Mouse (Mus musculus): ENCODE measurements around the gene Mrpl44. TPM values are rescaled to one million over a fixed set of nuclear protein-coding genes. Genes with fewer than 3 reads are reported as not detected.

Mrpl44 gene
- polyA plus RNA-seq, 1 experiment from 2014 or later = 58.9 TPM

GRCm38 (mm10) chr1:79774164-79774780 lies 1.5 kb upstream of the Mrpl44 start:
- H3K9me3 ChIP-seq = no peaks in the 10 kb centered on the region
- peaks cover 16% of the 10 kb centered on the region for H3K36me3 ChIP-seq
- no peak for DNase-seq (ENCODE audit: low spot score)
- 73% methylated on average over 4 of the region's 4 CpGs for WGBS
- H3K4me1 ChIP-seq = 0 out of 2 replicates have a peak, but pooled peaks cover 2% of the 10 kb centered on the region
- H3K4me3 ChIP-seq = no peak overlapping the region
- no peaks in the 10 kb centered on the region for H3K27me3 ChIP-seq (ENCODE audit: insufficient read depth, poor library complexity, severe bottlenecking)
- H3K27ac ChIP-seq = no peak overlapping the region

DNA sequence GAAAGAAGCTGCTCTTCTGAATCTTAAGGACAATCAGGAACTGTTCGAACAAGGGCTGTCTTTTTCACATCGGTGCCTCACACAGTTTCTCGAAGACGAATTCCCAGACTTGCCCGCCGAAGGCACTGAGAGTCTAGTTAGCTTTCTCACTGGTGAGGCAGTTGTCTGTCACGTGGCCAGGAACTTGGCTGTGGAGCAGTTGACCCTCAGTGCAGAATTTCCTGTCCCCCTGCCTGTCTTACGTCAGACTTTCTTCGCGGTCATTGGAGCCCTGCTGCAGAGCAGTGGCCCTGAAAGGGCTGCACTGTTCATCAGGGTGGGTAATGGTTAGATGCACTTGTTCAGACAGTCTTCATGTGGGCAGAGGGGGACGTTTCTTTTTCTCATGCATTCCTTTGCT lies 2.2 kb downstream of the Mrpl44 start:
- DNase-seq (ENCODE audit: low spot score) = no peak
- H3K4me3 ChIP-seq = no peak overlapping the region
- H3K36me3 ChIP-seq = peaks cover 52% of the 10 kb centered on the region
- H3K27me3 ChIP-seq (ENCODE audit: insufficient read depth, poor library complexity, severe bottlenecking) = no peaks in the 10 kb centered on the region
- WGBS = 81% methylated on average over 11 of the region's 11 CpGs
- 0 out of 2 replicates have a peak, but pooled peaks cover 2% of the 10 kb centered on the region for H3K4me1 ChIP-seq
- no peak overlapping the region for H3K27ac ChIP-seq
- H3K9me3 ChIP-seq = no peaks in the 10 kb centered on the region

- Histone ChIP-seq H3K4me3 (no peak overlapping the region), H3K9me3 (no peaks in the 10 kb centered on the region), H3K27ac (no peak overlapping the region), H3K36me3 (peaks cover 54% of the 10 kb centered on the region), H3K27me3 (ENCODE audit: insufficient read depth, poor library complexity, severe bottlenecking) (no peaks in the 10 kb centered on the region), H3K4me1 (0 out of 2 replicates have a peak, but pooled peaks cover 2% of the 10 kb centered on the region)
- 82% methylated on average over 3 of the region's 3 CpGs for WGBS
- DNase-seq (ENCODE audit: low spot score) = no peak
Measured at GRCm38 (mm10) chr1:79782433-79782832, 6.6 kb downstream of the Mrpl44 start.

- DNase-seq (ENCODE audit: low spot score) = no peak
- 61% methylated on average over 7 of the region's 7 CpGs for WGBS
- H3K27me3 ChIP-seq (ENCODE audit: insufficient read depth, poor library complexity, severe bottlenecking) = no peaks in the 10 kb centered on the region
- H3K9me3 ChIP-seq = no peaks in the 10 kb centered on the region
- H3K4me1 ChIP-seq = no peaks in the 10 kb centered on the region
- no peak overlapping the region for H3K4me3 ChIP-seq
- peaks cover 17% of the 10 kb centered on the region for H3K36me3 ChIP-seq
- no peak overlapping the region for H3K27ac ChIP-seq
Measured at GRCm38 (mm10) chr1:79786267-79786927, 10.6 kb downstream of the Mrpl44 start.

DNA sequence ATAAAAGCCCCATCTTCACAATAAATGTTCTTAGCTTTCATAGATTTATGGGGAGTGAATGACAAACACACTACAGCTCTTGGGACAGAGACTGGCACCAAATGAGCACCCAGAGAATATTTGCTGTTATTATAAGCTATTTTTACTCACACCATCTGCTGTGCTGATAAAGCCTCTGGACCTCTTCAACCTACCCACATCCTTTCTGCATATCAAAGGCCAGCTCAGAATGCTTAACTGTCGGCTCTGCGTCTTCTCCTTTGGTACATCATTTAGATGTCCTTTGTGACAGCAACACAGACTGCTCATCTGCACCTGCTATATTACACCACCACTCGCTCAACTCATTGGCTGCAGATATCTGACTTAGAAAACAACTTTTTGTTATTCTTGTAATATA lies 21.3 kb downstream of the Mrpl44 start:
- Histone ChIP-seq H3K9me3 (no peaks in the 10 kb centered on the region), H3K4me1 (no peaks in the 10 kb centered on the region), H3K36me3 (peaks cover 16% of the 10 kb centered on the region; the same call in 1 of the 2 replicates), H3K4me3 (no peak overlapping the region), H3K27me3 (ENCODE audit: insufficient read depth, poor library complexity, severe bottlenecking) (no peaks in the 10 kb centered on the region), H3K27ac (no peak overlapping the region)
- 72% methylated on average over 3 of the region's 3 CpGs for WGBS
- DNase-seq (ENCODE audit: low spot score) = no peak

GRCm38 (mm10) chr1:79802858-79803427 lies 27.1 kb downstream of the Mrpl44 start:
- DNase-seq (ENCODE audit: low spot score) = no peak
- Histone ChIP-seq H3K27ac (no peak overlapping the region), H3K9me3 (no peaks in the 10 kb centered on the region), H3K27me3 (ENCODE audit: insufficient read depth, poor library complexity, severe bottlenecking) (no peaks in the 10 kb centered on the region), H3K4me3 (no peak overlapping the region), H3K4me1 (peaks cover 6% of the 10 kb centered on the region; the same call in 1 of the 2 replicates), H3K36me3 (peaks cover 24% of the 10 kb centered on the region; the same call in 1 of the 2 replicates)
- WGBS = 58% methylated on average over 11 of the region's 11 CpGs

GRCm38 (mm10) chr1:79803614-79804013 lies 27.8 kb downstream of the Mrpl44 start:
- no peak overlapping the region for H3K27ac ChIP-seq
- H3K36me3 ChIP-seq = peaks cover 24% of the 10 kb centered on the region; the same call in 1 of the 2 replicates
- no peaks in the 10 kb centered on the region for H3K27me3 ChIP-seq (ENCODE audit: insufficient read depth, poor library complexity, severe bottlenecking)
- no peak overlapping the region for H3K4me3 ChIP-seq
- no peak for DNase-seq (ENCODE audit: low spot score)
- no peaks in the 10 kb centered on the region for H3K9me3 ChIP-seq
- WGBS = 80% methylated on average over 7 of the region's 7 CpGs
- peaks cover 10% of the 10 kb centered on the region; the same call in 1 of the 2 replicates for H3K4me1 ChIP-seq

- Histone ChIP-seq H3K4me3 (no peak overlapping the region), H3K27ac (no peak overlapping the region), H3K4me1 (peaks cover 15% of the 10 kb centered on the region; the same call in 1 of the 2 replicates), H3K27me3 (ENCODE audit: insufficient read depth, poor library complexity, severe bottlenecking) (no peaks in the 10 kb centered on the region), H3K9me3 (no peaks in the 10 kb centered on the region), H3K36me3 (peaks cover 13% of the 10 kb centered on the region; the same call in 1 of the 2 replicates)
- WGBS = 57% methylated on average over 5 of the region's 5 CpGs
- no peak for DNase-seq (ENCODE audit: low spot score)
Measured at GRCm38 (mm10) chr1:79806865-79807264, 31.0 kb downstream of the Mrpl44 start.

DNA sequence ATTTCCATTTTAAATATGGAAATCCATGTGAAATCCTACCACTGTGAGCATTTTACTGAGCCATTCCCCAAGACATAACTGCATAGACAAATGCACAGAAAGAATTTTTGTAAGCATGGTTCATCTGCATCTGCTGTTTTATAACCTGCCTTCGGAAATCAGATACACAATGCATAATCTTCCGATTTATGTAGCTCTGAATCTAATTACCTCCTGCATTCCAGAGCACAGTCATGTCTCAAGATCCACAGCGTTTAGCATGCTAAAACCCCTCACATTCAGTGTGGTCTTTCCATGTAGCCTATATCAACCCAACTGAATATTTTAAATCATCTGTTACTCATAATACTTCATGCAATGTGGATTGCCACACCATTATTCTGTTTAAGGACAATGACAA lies 33.6 kb downstream of the Mrpl44 start:
- Histone ChIP-seq H3K36me3 (peaks cover 25% of the 10 kb centered on the region; the same call in 1 of the 2 replicates), H3K27me3 (ENCODE audit: insufficient read depth, poor library complexity, severe bottlenecking) (no peaks in the 10 kb centered on the region), H3K9me3 (no peaks in the 10 kb centered on the region), H3K27ac (no peak overlapping the region), H3K4me3 (no peak overlapping the region), H3K4me1 (peaks cover 12% of the 10 kb centered on the region; the same call in 1 of the 2 replicates)
- WGBS = 81% methylated on average over 3 of the region's 3 CpGs
- DNase-seq (ENCODE audit: low spot score) = no peak

DNA sequence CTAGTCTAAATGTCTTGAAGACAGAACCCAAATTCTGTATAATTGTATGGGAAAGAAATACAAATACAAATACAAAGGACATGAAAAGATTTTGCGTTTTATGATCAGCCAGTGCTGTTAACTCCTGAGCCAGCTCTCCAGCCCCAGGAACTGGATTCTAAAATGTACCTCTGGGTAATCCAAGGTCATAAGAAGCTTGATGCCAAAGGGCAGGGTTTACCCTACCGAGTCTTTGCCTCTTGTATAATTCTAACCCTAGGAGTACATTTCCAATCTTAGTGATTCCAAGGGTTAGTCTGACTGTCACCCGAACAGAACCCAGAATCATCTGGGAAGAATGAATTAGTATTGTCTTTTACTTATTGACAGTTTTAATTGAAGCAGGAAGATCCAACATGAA lies 39.6 kb downstream of the Mrpl44 start:
- WGBS = 84% methylated on average over 3 of the region's 3 CpGs
- no peak for DNase-seq (ENCODE audit: low spot score)
- no peaks in the 10 kb centered on the region for H3K4me1 ChIP-seq
- peaks cover 27% of the 10 kb centered on the region; the same call in 1 of the 2 replicates for H3K36me3 ChIP-seq
- no peaks in the 10 kb centered on the region for H3K9me3 ChIP-seq
- no peak overlapping the region for H3K4me3 ChIP-seq
- H3K27me3 ChIP-seq (ENCODE audit: insufficient read depth, poor library complexity, severe bottlenecking) = no peaks in the 10 kb centered on the region
- no peak overlapping the region for H3K27ac ChIP-seq

GRCm38 (mm10) chr1:79819296-79819879 lies 43.6 kb downstream of the Mrpl44 start:
- WGBS = 85% methylated on average over 11 of the region's 11 CpGs

DNA sequence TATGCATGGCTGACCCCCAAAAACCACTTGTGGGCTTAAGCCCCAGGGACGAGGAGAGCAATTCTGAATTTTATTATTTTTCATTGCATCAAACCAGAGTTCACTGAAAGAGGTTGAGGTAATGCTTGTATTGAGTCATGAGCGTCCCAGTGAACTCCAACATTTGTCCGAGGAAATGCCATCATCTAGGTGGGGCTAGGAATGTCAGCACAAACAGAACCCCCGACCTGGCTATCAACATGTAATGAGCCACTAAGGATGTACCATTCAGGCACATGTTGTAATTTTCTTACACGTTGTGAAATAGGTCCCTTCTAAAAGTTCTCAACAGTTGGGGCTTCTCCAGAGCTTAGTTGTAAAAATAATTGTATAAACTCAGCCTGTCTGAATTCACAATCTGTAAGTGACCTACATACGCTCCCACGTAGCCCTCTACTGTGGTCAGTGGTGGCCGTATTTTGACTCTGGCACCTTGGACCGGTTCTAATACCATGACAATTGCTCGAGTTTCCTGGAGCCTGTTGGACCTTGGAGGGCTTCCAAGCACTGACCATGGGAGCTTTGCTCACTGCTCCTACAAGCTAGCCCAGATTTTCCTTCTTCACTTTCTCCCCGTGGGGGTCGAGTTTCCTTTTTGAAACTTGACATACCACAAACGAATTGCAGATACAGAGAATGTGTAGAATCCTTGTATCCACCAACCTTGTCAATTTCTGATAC lies 47.1 kb downstream of the Mrpl44 start:
- 67% methylated on average over 13 of the region's 13 CpGs for WGBS
- Histone ChIP-seq H3K27me3 (ENCODE audit: insufficient read depth, poor library complexity, severe bottlenecking) (no peaks in the 10 kb centered on the region), H3K4me1 (0 out of 2 replicates have a peak, but pooled peaks cover 7% of the 10 kb centered on the region), H3K27ac (no peak overlapping the region), H3K4me3 (no peak overlapping the region), H3K9me3 (no peaks in the 10 kb centered on the region), H3K36me3 (peaks cover 11% of the 10 kb centered on the region; the same call in 1 of the 2 replicates)
- DNase-seq (ENCODE audit: low spot score) = no peak

More at GRCm38 (mm10) chr1:79819296-79819879, 43.6 kb downstream of the Mrpl44 start:
- Histone ChIP-seq H3K4me3 (no peak overlapping the region), H3K9me3 (no peaks in the 10 kb centered on the region), H3K27ac (no peak overlapping the region), H3K27me3 (ENCODE audit: insufficient read depth, poor library complexity, severe bottlenecking) (no peaks in the 10 kb centered on the region), H3K36me3 (peaks cover 24% of the 10 kb centered on the region; the same call in 1 of the 2 replicates), H3K4me1 (0 out of 2 replicates have a peak, but pooled peaks cover 2% of the 10 kb centered on the region)
- no peak for DNase-seq (ENCODE audit: low spot score)
